Mouse (Mus musculus) cortical plate, adult 2 months (tissue): ENCODE data around the gene Eef1akmt4. TPM values are rescaled to one million over a fixed set of nuclear protein-coding genes. Genes with fewer than 3 reads are reported as not detected.
"Not testable (repeated sequence)": the region's sequence is repeated elsewhere in the genome, so short reads cannot be mapped to it uniquely, and the experiment has no call there.

Experiments
- H3K27ac ChIP-seq: fragments of 200-500 bp; 2 replicates; pipeline ENCODE4 v1.5.1; 2012; ENCODE audit warnings: low read length, control low read depth, inconsistent platforms; ENCODE audit not compliant: insufficient read depth
- H3K4me1 ChIP-seq: fragments of 200-500 bp; 2 replicates; pipeline ENCODE4 v1.6.1; 2011; ENCODE audit warnings: low read length; ENCODE audit not compliant: control insufficient read depth, insufficient read depth
- H3K4me3 ChIP-seq: fragments of 200-500 bp; 2 replicates; pipeline ENCODE4 v1.5.1; 2011; ENCODE audit warnings: mild to moderate bottlenecking, low read length, control low read depth; ENCODE audit not compliant: insufficient read depth
- CTCF ChIP-seq: fragments of 200-500 bp; IDR thresholded peaks from 2 replicates; pipeline ENCODE4 v1.5.1; 2011; ENCODE audit warnings: mild to moderate bottlenecking, control low read depth, low read length; ENCODE audit not compliant: insufficient read depth; ENCODE audit errors: extremely low read depth
- POLR2A ChIP-seq: fragments of 200-500 bp; IDR thresholded peaks from 2 replicates; pipeline ENCODE4 v1.6.1; 2011; ENCODE audit warnings: mild to moderate bottlenecking, low read length, control low read depth; ENCODE audit not compliant: insufficient read depth; ENCODE audit errors: extremely low read depth
- polyA plus RNA-seq: library from polyadenylated mRNA; depleted of rRNA; stranded (reverse); fragments of >200 nt; gene quantifications from 2 replicates; pipeline ENCODE4 v1.2.3, GENCODE M21; 2012; rRNA removed

Gene Eef1akmt4
- polyA plus RNA-seq, 1 experiment, result 2.5 TPM

GRCm38 (mm10) chr16:20653315-20653714 lies 41.9 kb downstream of the Eef1akmt4 start:
- Histone ChIP-seq H3K4me1 (peaks cover 1% of the 10 kb centered on the region; the same call in 1 of the 2 replicates), H3K27ac (no peak overlapping the region), H3K4me3 (no peak overlapping the region)
- TF ChIP-seq CTCF, result no peak
- TF ChIP-seq POLR2A, result no peak

- H3K4me3 ChIP-seq, result no peak overlapping the region
- peaks cover 1% of the 10 kb centered on the region; the same call in 1 of the 2 replicates for H3K4me1 ChIP-seq
- no peak for TF ChIP-seq POLR2A
- TF ChIP-seq CTCF, result no peak
- no peak overlapping the region for H3K27ac ChIP-seq
These were observed 46.3 kb downstream of the Eef1akmt4 start for GRCm38 (mm10) chr16:20657661-20658060.

- H3K27ac ChIP-seq, H3K4me1 ChIP-seq, H3K4me3 ChIP-seq: not testable (repeated sequence)
These were observed 56.6 kb downstream of the Eef1akmt4 start, which contains the start of gene Eif4g1 for GRCm38 (mm10) chr16:20668013-20668412. TSS of gene Eif4g1 (plus strand) at chr16:20668313.

Other genes starting within 250 kb of the Eef1akmt4 start
- 296 and 313 TPM in 2 replicates for gene Abcc5, start 185.2 kb upstream of the Eef1akmt4 start, polyA plus RNA-seq
- 49.1 and 50.4 TPM in 2 replicates for gene Eif2b5, start 112.8 kb upstream of the Eef1akmt4 start, polyA plus RNA-seq
- 41.7 and 42.5 TPM in 2 replicates for gene Dvl3, start 94.6 kb upstream of the Eef1akmt4 start, polyA plus RNA-seq
- gene Ap2m1, start 76.1 kb upstream of the Eef1akmt4 start, polyA plus RNA-seq, result 1,329 and 1,383 TPM in 2 replicates
- 78.5 and 83.5 TPM in 2 replicates for gene Abcf3, start 63.0 kb upstream of the Eef1akmt4 start, polyA plus RNA-seq
- gene Vwa5b2, start 22.1 kb upstream of the Eef1akmt4 start, polyA plus RNA-seq, result 102 and 119 TPM in 2 replicates
- gene Gm49333, start within 50 bp of the Eef1akmt4 start, polyA plus RNA-seq, result not detected in 2 replicates
- 16.4 and 18.3 TPM in 2 replicates for gene Alg3, start 142 bp downstream of the Eef1akmt4 start, polyA plus RNA-seq
- 188 and 191 TPM in 2 replicates for gene Camk2n2, start 9.7 kb downstream of the Eef1akmt4 start, polyA plus RNA-seq
- gene Ece2, start 18.2 kb downstream of the Eef1akmt4 start, polyA plus RNA-seq, result 25.4 and 28.3 TPM in 2 replicates
- 173 TPM in 2 replicates for gene Psmd2, start 40.1 kb downstream of the Eef1akmt4 start, polyA plus RNA-seq
- 157 and 158 TPM in 2 replicates for gene Eif4g1, start 56.7 kb downstream of the Eef1akmt4 start, polyA plus RNA-seq
- 316 and 358 TPM in 2 replicates for gene Fam131a, start 81.6 kb downstream of the Eef1akmt4 start, polyA plus RNA-seq
- 52.5 and 53.1 TPM in 2 replicates for gene Polr2h, start 106.1 kb downstream of the Eef1akmt4 start, polyA plus RNA-seq
- 122 and 132 TPM in 2 replicates for gene Clcn2, start 106.2 kb downstream of the Eef1akmt4 start, polyA plus RNA-seq
- gene Chrd, start 121.5 kb downstream of the Eef1akmt4 start, polyA plus RNA-seq, result 71.8 and 94.6 TPM in 2 replicates
- 20.6 and 27.1 TPM in 2 replicates for gene Thpo, start 122.9 kb downstream of the Eef1akmt4 start, polyA plus RNA-seq